Mouse (Mus musculus) cerebellum, adult 2 months (tissue): ENCODE measurements around the gene Reep3.

Experiments
- CTCF ChIP-seq: fragments of 200-500 bp; IDR thresholded peaks from 2 replicates; pipeline ENCODE4 v1.5.1; 2011; ENCODE audit warnings: low read depth, mild to moderate bottlenecking, control low read depth, low read length, moderate library complexity, borderline replicate concordance; ENCODE audit not compliant: insufficient read depth
- POLR2A ChIP-seq: fragments of 200-500 bp; IDR thresholded peaks from 2 replicates; pipeline ENCODE4 v1.6.1; 2011; ENCODE audit warnings: low read length, control low read depth, borderline replicate concordance; ENCODE audit not compliant: insufficient read depth

GRCm38 (mm10) chr10:67097437-67098150 is 849 bp upstream of the Reep3 start:
- TF ChIP-seq CTCF, result no peak
- no peak for TF ChIP-seq POLR2A
